Mouse (Mus musculus): ENCODE results near the gene Ptch1. TPM values are rescaled to one million over a fixed set of nuclear protein-coding genes. Genes with fewer than 3 reads are reported as not detected.

Gene Ptch1
- polyA plus RNA-seq, 1 experiment from 2014 or later: 13.8 TPM

- ChIA-PET CTCF (no interaction called here), POLR2A (no interaction called here)
- in situ Hi-C loops (cut with MboI; ENCODE audit: low pct_unique_long_range_greater_than_20kb): no loop called here
Measured at GRCm38 (mm10) chr13:63520110-63520509, 53.3 kb downstream of the Ptch1 start.

DNA sequence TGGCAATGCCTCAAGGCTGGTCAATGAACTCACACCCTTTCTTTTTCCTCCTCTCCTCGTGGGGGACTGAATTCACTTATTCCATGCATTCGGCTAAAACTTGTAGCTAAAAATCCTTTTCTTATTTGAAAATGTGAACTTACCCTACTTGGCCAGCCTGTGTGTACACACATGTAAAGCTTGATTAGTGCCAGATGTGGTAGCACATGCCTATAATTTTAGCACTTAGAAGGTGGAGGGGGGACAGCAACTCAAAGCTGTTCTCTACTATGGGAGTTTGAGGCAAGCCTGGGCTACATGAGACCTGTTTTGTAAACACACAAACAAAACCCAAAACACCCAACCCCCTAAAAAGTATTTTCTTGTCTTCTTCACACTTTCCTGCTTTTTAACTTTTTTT, 56.9 kb downstream of the Ptch1 start:
- POLR2A ChIA-PET: no interaction called here
- TF ChIP-seq CTCF (IDR thresholded peaks at IDR 0.05): no peak
- DNase-seq (ENCODE audit: low read depth, low spot score): no peak
- no peaks in the 10 kb centered on the region for H3K27me3 ChIP-seq
- in situ Hi-C loops (cut with MboI; ENCODE audit: low pct_unique_long_range_greater_than_20kb): no loop called here
- CTCF ChIA-PET: interaction anchor here (1.3 to 1.4 kb wide), 2 partner anchors 10 to 46 kb away, joined by 3 read pairs; no protein-coding TSS in a partner anchor
- ATAC-seq: no peak

More at GRCm38 (mm10) chr13:63520110-63520509, 53.3 kb downstream of the Ptch1 start:
- no peaks in the 10 kb centered on the region for H3K27me3 ChIP-seq
- DNase-seq (ENCODE audit: low read depth, low spot score) (no peak), ATAC-seq (no peak)
- TF ChIP-seq CTCF (IDR thresholded peaks at IDR 0.05): no peak

DNA sequence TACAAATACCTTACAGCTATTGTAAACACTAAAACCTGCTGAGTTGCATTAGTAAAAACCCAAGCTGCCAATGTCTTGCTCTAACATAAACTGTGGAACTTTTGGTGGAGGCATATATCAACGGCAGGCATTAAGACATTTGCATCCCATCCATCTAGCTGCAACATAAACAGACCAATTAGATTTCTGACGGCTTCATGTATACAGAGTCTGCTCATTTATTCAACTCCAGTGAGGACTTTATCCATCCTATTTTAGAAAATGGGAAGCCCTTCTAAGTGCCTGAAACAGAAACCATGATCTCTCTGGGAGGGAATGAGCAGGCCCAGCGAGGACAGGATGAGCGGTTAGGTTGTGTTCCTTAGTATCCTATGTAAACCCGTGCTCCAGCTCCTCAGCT, 57.9 kb downstream of the Ptch1 start:
- ChIA-PET CTCF (interaction anchor here (1.1 to 2.0 kb wide), 4 partner anchors 9 to 83 kb away, joined by 3 to 4 read pairs (median 3); no protein-coding TSS in a partner anchor), POLR2A (no interaction called here)
- DNase-seq (ENCODE audit: low read depth, low spot score): no peak
- ATAC-seq: no peak
- in situ Hi-C loops (cut with MboI; ENCODE audit: low pct_unique_long_range_greater_than_20kb): no loop called here
- no peaks in the 10 kb centered on the region for H3K27me3 ChIP-seq
- TF ChIP-seq CTCF (IDR thresholded peaks at IDR 0.05): no peak

- ATAC-seq: no peak
Measured at GRCm38 (mm10) chr13:63514931-63515360, 58.5 kb downstream of the Ptch1 start.

DNA sequence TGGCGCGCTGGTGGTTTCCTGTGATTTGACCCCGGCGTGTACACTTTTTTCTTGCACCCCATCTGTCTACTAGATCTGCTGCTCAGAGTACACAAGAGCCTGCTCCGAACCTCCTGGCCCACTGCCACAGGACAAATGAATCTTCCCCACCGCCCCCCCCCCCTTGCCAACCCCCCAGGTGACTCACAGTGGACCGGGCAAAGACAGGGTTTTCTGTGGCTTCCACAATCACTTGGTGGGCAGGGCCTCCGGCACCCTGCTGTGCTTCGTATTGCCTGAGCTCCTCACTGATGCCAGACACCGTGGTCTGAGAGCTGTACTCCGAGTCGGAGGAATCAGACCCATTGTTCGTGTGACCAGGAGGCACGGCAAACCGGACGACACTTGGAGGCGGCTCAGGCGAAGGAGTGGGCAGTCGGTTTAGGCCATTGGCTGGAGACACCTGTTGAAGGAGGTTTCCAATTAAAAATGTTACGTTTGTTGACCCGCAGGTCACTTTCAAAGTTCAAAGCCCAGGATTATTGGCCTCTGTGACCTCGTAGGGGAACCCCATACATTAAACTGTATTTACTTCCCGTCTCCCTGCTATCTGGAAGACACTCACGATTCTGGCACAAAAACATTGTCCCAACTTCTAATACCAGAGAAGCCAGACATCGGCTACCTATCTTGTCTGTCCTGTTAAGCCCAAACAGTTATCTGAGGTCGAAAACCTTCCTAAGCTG, 59.9 kb downstream of the Ptch1 start:
- DNase-seq (ENCODE audit: low read depth, low spot score) (no peak), ATAC-seq (no peak)
- CTCF ChIA-PET: no interaction called here
- POLR2A ChIA-PET: no interaction called here
- no peaks in the 10 kb centered on the region for H3K27me3 ChIP-seq
- in situ Hi-C loops (cut with MboI; ENCODE audit: low pct_unique_long_range_greater_than_20kb): no loop called here
- no peak for TF ChIP-seq CTCF (IDR thresholded peaks at IDR 0.05)

More at GRCm38 (mm10) chr13:63514931-63515360, 58.5 kb downstream of the Ptch1 start:
- H3K27me3 ChIP-seq: no peaks in the 10 kb centered on the region
- ChIA-PET POLR2A (no interaction called here), CTCF (interaction anchor here (1.1 to 2.0 kb wide), 3 partner anchors 9 to 83 kb away, joined by 3 to 4 read pairs (median 3); no protein-coding TSS in a partner anchor)
- in situ Hi-C loops (cut with MboI; ENCODE audit: low pct_unique_long_range_greater_than_20kb): no loop called here
- TF ChIP-seq CTCF (IDR thresholded peaks at IDR 0.05): no peak
- DNase-seq (ENCODE audit: low read depth, low spot score): no peak

DNA sequence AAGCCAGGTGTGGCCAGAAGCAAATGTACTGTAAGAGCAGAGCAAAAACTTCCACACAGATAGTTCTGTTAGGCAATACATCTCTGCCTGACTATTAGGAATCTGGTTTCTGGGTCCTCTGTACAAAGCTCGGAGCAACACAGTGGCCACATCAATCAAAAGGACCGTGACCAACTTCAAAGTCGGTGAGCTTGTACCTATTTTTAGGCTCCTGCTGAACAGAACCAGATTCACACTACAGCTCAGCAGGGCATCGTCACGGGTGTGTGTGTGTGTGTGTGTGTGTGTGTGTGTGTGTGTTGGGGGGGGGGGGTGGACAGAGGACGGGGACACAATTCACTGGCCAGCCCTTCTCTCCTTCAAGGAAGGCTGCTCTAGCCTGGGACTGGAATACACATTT, 61.0 kb downstream of the Ptch1 start:
- TF ChIP-seq CTCF (IDR thresholded peaks at IDR 0.05): no peak
- H3K27me3 ChIP-seq: no peaks in the 10 kb centered on the region
- DNase-seq (ENCODE audit: low read depth, low spot score): no peak
- POLR2A ChIA-PET: interaction anchor here (0.6 kb wide), 2 partner anchors 158 to 332 kb away, joined by 3 read pairs; no protein-coding TSS in a partner anchor
- ATAC-seq: no peak
- in situ Hi-C loops (cut with MboI; ENCODE audit: low pct_unique_long_range_greater_than_20kb): no loop called here
- CTCF ChIA-PET: no interaction called here

GRCm38 (mm10) chr13:63507821-63508220, 65.6 kb downstream of the Ptch1 start:
- TF ChIP-seq CTCF (IDR thresholded peaks at IDR 0.05): no peak
- no peaks in the 10 kb centered on the region for H3K27me3 ChIP-seq
- ATAC-seq: no peak
- no peak for DNase-seq (ENCODE audit: low read depth, low spot score)
- CTCF ChIA-PET: no interaction called here
- in situ Hi-C loops (cut with MboI; ENCODE audit: low pct_unique_long_range_greater_than_20kb): no loop called here
- POLR2A ChIA-PET: no interaction called here

DNA sequence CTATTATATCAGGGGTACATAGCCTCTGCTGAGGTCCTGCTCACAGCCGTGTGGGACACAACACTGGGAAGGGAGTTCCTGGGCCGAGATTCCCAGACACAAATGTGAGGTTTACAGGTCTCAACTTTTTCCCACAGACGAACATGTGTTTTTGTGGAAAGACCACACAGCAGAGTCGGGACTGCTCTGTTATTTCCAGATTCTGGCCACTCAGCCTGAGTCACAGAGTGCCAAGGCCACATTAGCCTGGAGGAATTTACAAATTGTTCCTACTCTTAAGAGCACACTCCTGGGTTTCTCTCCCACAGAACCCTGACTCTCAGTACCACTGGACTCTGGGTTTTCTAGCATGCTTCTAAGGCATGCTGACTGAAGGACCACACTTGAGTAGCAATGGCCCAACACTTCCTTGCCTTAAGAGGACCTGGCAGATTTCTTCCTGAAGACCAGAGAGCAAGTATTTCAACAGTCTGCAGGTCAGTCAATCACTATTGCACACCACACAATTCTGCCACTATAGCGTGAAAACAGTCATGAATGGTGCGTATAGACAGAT, 66.3 kb downstream of the Ptch1 start:
- CTCF ChIA-PET: interaction anchor here (1.4 kb wide), 1 partner anchor 9 kb away, joined by 3 read pairs; no protein-coding TSS in a partner anchor
- DNase-seq (ENCODE audit: low read depth, low spot score): no peak
- POLR2A ChIA-PET: interaction anchor here (0.5 kb wide), 1 partner anchor 31 kb away, joined by 3 read pairs; no protein-coding TSS in a partner anchor

DNA sequence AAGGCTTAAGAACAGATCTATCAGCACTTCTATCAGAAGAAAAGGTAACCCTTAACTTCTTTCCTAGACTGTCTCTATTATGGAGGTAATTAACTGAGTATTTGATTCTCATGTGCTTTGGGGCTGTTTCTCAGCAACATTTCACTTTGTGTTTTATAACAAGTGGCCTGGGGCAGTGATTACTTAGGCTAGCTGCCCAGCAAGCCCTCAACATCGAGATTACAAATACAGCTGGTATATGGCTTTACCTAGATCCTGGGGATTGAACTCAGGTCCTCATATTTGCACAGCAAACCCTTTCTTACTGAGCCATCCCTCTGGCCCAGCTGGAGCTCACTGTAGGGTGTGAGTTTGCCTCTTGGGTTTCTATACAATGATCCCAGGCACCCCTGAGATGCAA, 67.0 kb downstream of the Ptch1 start:
- POLR2A ChIA-PET: interaction anchor here (0.5 kb wide), 1 partner anchor 30 kb away, joined by 3 read pairs; no protein-coding TSS in a partner anchor
- CTCF ChIA-PET: interaction anchor here (1.4 kb wide), 1 partner anchor 9 kb away, joined by 3 read pairs; no protein-coding TSS in a partner anchor
- ATAC-seq: no peak
- no peaks in the 10 kb centered on the region for H3K27me3 ChIP-seq
- TF ChIP-seq CTCF (IDR thresholded peaks at IDR 0.05): no peak
- no peak for DNase-seq (ENCODE audit: low read depth, low spot score)
- in situ Hi-C loops (cut with MboI; ENCODE audit: low pct_unique_long_range_greater_than_20kb): no loop called here

More for the DNA sequence above, 66.3 kb downstream of the Ptch1 start:
- in situ Hi-C loops (cut with MboI; ENCODE audit: low pct_unique_long_range_greater_than_20kb): no loop called here
- no peak for ATAC-seq
- TF ChIP-seq CTCF (IDR thresholded peaks at IDR 0.05): no peak
- no peaks in the 10 kb centered on the region for H3K27me3 ChIP-seq

DNA sequence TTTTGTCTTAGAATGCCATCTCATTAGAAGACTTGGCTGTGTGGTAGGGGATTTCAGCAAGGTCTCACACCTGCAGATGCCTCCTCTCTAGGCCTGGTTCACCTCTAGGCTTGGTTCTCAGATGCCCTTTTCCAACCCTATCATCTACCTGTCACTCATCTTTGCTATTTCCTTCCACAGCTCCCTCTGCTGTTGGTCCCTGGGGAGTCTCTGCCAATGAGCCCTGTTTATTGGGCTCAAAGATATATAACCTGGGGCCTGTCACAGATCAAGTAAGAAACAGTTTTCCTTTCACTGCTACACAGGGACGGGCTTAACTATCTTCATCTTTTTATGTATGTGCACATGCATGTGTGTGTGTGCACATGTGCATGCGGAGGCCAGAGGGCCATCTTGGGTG, 71.0 kb downstream of the Ptch1 start:
- TF ChIP-seq CTCF (IDR thresholded peaks at IDR 0.05): no peak
- no peaks in the 10 kb centered on the region for H3K27me3 ChIP-seq
- POLR2A ChIA-PET: no interaction called here
- DNase-seq (ENCODE audit: low read depth, low spot score): no peak
- in situ Hi-C loops (cut with MboI; ENCODE audit: low pct_unique_long_range_greater_than_20kb): no loop called here
- CTCF ChIA-PET: no interaction called here
- no peak for ATAC-seq

- no peak for TF ChIP-seq CTCF (IDR thresholded peaks at IDR 0.05)
- ChIA-PET CTCF (no interaction called here), POLR2A (no interaction called here)
- in situ Hi-C loops (cut with MboI; ENCODE audit: low pct_unique_long_range_greater_than_20kb): no loop called here
- ATAC-seq (no peak), DNase-seq (ENCODE audit: low read depth, low spot score) (no peak)
- H3K27me3 ChIP-seq: no peaks in the 10 kb centered on the region
Measured at GRCm38 (mm10) chr13:63499489-63499888, 73.9 kb downstream of the Ptch1 start.

Data from Patski (cell line).